Mouse (Mus musculus): ENCODE data around the gene Spaar. TPM values are rescaled to one million over a fixed set of nuclear protein-coding genes. Genes with fewer than 3 reads are reported as not detected.

Gene Spaar
- polyA plus RNA-seq (2015; fragmentation: Nextera tagmentation; extraction: Ambion mirVana): 0.10 TPM in 1 of 2 replicates, not detected in the other

DNA sequence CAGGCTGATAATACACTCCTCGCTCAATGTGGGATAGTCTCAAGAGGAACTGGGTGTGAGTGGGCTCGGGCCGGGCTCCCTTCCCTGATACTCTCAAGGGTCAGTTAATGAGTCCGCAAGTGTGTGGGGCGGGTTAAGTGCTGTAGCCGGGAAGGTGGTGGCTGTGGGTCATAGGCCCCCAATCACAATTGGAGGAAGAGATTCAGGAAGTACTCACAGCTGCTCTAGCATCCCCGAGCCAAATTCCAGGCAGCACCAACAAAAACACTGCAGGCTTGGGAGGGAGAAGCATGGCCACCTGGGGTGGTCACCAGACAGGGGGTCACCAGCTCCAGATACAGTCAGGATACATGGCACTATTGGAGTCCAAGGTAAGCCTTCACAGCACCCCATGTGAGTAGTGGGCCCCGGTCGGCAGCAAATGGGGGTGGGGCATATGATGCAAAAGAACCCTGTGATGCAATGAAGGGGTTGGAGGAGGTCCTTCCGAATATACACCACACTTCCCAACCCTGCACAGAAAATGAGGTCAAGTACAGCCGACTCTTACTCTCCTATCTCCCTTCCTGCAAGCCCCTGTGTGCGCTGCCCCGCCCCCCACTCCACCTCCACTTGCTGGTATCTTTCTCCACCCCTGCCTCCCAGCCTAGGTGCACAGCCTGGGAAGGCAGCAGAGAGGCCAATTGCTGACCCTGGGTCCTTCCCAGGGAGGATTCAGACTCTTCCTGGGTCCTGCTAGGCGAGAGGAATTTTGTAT, at the start of gene Spaar:
Gene Spaar, plus strand, starts transcription at position 241 of the 757 bp plus-strand sequence.
- H3K27ac ChIP-seq (replicated peaks): no peak within 1 kb of the TSS
- no peaks in the 10 kb centered on the region for H3K9me3 ChIP-seq
- H3K4me2 ChIP-seq: no peak within 1 kb of the TSS
- no peaks in the 10 kb centered on the region for H3K27me3 ChIP-seq
- no peak for ATAC-seq (ENCODE audit: low FRiP score, low read depth)
- no peak within 1 kb of the TSS for H3K4me3 ChIP-seq
- no peak within 1 kb of the TSS for H3K9ac ChIP-seq
- 71% methylated on average over 14 of the region's 14 CpGs for whole genome bisulfite sequencing
- no peaks in the 10 kb centered on the region for H3K36me3 ChIP-seq
- no peaks in the 10 kb centered on the region for H3K4me1 ChIP-seq (replicated peaks)

DNA sequence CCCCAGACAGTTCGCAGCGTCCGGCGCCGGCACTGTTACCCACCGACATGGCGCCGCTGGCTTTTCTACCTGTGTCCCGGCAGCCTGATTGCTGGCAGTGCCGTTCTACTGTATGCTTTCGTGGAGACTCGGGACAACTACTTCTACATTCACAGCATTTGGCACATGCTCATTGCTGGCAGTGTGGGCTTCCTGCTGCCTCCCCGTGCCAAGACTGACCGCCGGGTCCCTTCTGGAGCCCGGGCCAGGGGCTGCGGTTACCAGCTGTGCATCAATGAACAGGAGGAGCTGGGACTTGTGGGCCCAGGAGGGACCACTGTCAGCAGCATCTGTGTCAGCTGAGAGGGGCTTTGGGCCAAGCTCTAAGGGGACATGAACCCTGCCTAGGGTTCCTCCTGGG, 39.8 kb upstream of the Spaar start:
- ATAC-seq (ENCODE audit: low FRiP score, low read depth): no peak
- Histone ChIP-seq H3K4me3 (no peak overlapping the region), H3K9ac (no peak overlapping the region), H3K27ac (replicated peaks) (no peak overlapping the region), H3K27me3 (no peaks in the 10 kb centered on the region), H3K9me3 (no peaks in the 10 kb centered on the region), H3K4me2 (no peak overlapping the region), H3K4me1 (replicated peaks) (no peaks in the 10 kb centered on the region), H3K36me3 (peaks cover 42% of the 10 kb centered on the region)
- 93% methylated on average over 17 of the region's 17 CpGs for WGBS

DNA sequence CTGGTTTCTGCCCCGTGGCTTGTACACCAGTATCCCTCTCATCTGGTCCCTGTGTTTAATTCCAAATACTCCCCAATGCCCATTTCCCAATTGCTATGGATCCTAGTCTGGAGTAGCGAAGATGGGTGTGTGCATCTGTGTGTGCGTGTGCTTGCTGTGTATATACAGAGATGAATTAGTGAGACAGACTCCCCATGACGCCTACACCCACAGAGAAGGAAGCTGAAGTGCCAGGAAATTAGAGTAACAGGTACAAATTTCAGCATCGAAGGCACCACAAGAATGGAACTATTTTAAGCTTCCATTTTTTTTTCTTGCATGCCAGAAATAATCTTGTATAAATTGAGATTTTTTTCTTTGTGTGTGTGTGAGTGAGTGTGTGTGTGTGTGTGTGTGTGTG, 38.8 kb upstream of the Spaar start:
- no peak for ATAC-seq (ENCODE audit: low FRiP score, low read depth)
- no peak overlapping the region for H3K4me3 ChIP-seq
- 82% methylated on average over 5 of the region's 5 CpGs for WGBS
- no peak overlapping the region for H3K27ac ChIP-seq (replicated peaks)
- H3K9ac ChIP-seq: no peak overlapping the region
- H3K4me2 ChIP-seq: no peak overlapping the region
- H3K36me3 ChIP-seq: peaks cover 32% of the 10 kb centered on the region
- no peaks in the 10 kb centered on the region for H3K27me3 ChIP-seq
- no peaks in the 10 kb centered on the region for H3K9me3 ChIP-seq
- no peaks in the 10 kb centered on the region for H3K4me1 ChIP-seq (replicated peaks)

DNA sequence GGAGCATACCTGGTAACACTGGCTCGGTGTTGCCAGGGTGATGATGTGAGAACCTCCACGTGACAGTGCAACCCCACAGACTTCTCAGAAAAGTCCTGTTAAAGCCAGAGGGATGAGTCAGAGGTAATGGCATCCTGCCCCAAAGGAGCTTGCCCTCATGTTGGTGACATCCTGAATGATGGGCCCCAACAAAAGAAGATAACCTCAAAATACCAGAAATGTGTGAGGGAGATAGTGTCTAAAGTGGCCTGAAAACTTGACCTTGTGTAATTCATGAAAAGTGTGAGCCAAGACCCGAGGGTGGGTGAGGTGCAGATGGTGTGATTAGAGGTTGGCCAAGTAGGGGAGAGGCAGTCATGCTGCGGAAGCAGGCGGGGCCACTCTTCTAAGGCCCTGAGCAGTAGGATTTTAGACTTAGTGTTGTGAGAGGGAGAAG, 36.0 kb upstream of the Spaar start:
- Histone ChIP-seq H3K27ac (replicated peaks) (no peak overlapping the region), H3K27me3 (no peaks in the 10 kb centered on the region), H3K4me3 (no peak overlapping the region), H3K4me2 (no peak overlapping the region), H3K9ac (no peak overlapping the region), H3K9me3 (no peaks in the 10 kb centered on the region), H3K36me3 (peaks cover 16% of the 10 kb centered on the region), H3K4me1 (replicated peaks) (no peaks in the 10 kb centered on the region)
- WGBS: 85% methylated on average over 5 of the region's 5 CpGs
- ATAC-seq (ENCODE audit: low FRiP score, low read depth): no peak

GRCm38 (mm10) chr4:43694439-43695248, 35.2 kb upstream of the Spaar start:
- H3K4me3 ChIP-seq: no peak overlapping the region
- H3K9ac ChIP-seq: no peak overlapping the region
- WGBS: 92% methylated on average over 1 of the region's 1 CpGs
- peaks cover 7% of the 10 kb centered on the region for H3K36me3 ChIP-seq
- no peaks in the 10 kb centered on the region for H3K4me1 ChIP-seq (replicated peaks)
- no peak for ATAC-seq (ENCODE audit: low FRiP score, low read depth)
- no peaks in the 10 kb centered on the region for H3K27me3 ChIP-seq
- H3K9me3 ChIP-seq: no peaks in the 10 kb centered on the region
- no peak overlapping the region for H3K27ac ChIP-seq (replicated peaks)
- no peak overlapping the region for H3K4me2 ChIP-seq

GRCm38 (mm10) chr4:43695249-43695671, 34.6 kb upstream of the Spaar start:
- 34% methylated on average over 9 of the region's 9 CpGs for WGBS
- Histone ChIP-seq H3K9ac (no peak overlapping the region), H3K27me3 (no peaks in the 10 kb centered on the region), H3K4me3 (no peak overlapping the region), H3K27ac (replicated peaks) (no peak overlapping the region), H3K4me1 (replicated peaks) (no peaks in the 10 kb centered on the region), H3K4me2 (no peak overlapping the region), H3K36me3 (peaks cover 3% of the 10 kb centered on the region), H3K9me3 (no peaks in the 10 kb centered on the region)
- no peak for ATAC-seq (ENCODE audit: low FRiP score, low read depth)

DNA sequence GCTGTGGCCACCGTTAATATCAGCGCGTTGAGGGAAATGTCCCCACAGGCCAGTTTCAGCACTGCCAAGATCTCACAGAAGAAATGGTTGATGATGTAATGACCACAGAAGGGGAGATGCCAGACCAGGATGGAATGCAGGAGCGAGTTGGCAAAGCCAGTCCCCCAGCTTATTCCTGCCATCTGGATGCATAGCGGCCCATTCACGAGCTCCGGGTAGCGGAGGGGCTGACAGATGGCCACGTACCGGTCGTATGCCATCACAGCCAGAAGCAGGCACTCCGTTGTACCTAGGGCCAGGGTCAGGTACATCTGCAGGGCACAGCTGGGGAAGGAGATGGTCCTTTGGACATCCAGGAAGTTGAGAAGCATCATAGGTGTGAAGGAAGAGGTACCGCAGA, 33.3 kb upstream of the Spaar start:
- H3K9me3 ChIP-seq: no peaks in the 10 kb centered on the region
- H3K4me3 ChIP-seq: no peak overlapping the region
- H3K4me2 ChIP-seq: no peak overlapping the region
- no peak overlapping the region for H3K9ac ChIP-seq
- ATAC-seq (ENCODE audit: low FRiP score, low read depth): no peak
- H3K36me3 ChIP-seq: no peaks in the 10 kb centered on the region
- H3K27ac ChIP-seq (replicated peaks): no peak overlapping the region
- WGBS: 76% methylated on average over 13 of the region's 13 CpGs
- H3K27me3 ChIP-seq: no peaks in the 10 kb centered on the region
- H3K4me1 ChIP-seq (replicated peaks): no peaks in the 10 kb centered on the region

- no peak within 1 kb of the TSS for H3K4me3 ChIP-seq
- no peak within 1 kb of the TSS for H3K27ac ChIP-seq (replicated peaks)
- H3K36me3 ChIP-seq: no peaks in the 10 kb centered on the region
- no peak within 1 kb of the TSS for H3K9ac ChIP-seq
- H3K4me1 ChIP-seq (replicated peaks): no peaks in the 10 kb centered on the region
- H3K4me2 ChIP-seq: no peak within 1 kb of the TSS
- H3K9me3 ChIP-seq: no peaks in the 10 kb centered on the region
- 89% methylated on average over 6 of the region's 6 CpGs for WGBS
- H3K27me3 ChIP-seq: no peaks in the 10 kb centered on the region
- no peak for ATAC-seq (ENCODE audit: low FRiP score, low read depth)
Observed at GRCm38 (mm10) chr4:43700707-43701106, 29.1 kb upstream of the Spaar start, which contains the start of gene Olfr70. TSS of gene Olfr70 (minus strand) at chr4:43700807.

GRCm38 (mm10) chr4:43703439-43703838, 26.4 kb upstream of the Spaar start:
- no peak for ATAC-seq (ENCODE audit: low FRiP score, low read depth)
- Histone ChIP-seq H3K4me1 (replicated peaks) (no peaks in the 10 kb centered on the region), H3K27ac (replicated peaks) (no peak overlapping the region), H3K4me2 (no peak overlapping the region), H3K4me3 (no peak overlapping the region), H3K36me3 (no peaks in the 10 kb centered on the region), H3K27me3 (no peaks in the 10 kb centered on the region), H3K9me3 (no peaks in the 10 kb centered on the region), H3K9ac (no peak overlapping the region)
- WGBS: 81% methylated on average over 6 of the region's 6 CpGs

DNA sequence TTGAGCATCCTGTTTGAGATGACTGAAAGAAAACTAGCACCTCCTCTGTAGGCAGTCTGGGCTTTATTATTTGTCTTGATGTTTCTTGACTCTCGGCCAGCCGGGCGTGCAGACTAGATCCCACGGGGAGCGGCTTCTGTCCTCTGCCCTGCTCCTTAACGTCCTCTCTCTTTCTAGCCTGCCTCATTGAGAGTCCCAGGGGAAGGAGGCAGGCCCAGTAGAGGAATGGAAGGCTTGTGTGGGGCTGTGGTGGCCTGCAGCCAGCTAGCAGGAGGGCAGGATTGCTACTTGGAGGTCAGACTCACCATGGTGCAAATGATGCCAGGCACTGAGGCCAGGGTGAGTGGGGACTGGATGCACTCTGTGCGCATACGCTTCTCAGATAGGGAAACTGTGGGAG, 26.0 kb upstream of the Spaar start:
- ATAC-seq (ENCODE audit: low FRiP score, low read depth): no peak
- Histone ChIP-seq H3K4me1 (replicated peaks) (no peaks in the 10 kb centered on the region), H3K27me3 (no peaks in the 10 kb centered on the region), H3K36me3 (no peaks in the 10 kb centered on the region), H3K9ac (no peak overlapping the region), H3K4me2 (no peak overlapping the region), H3K4me3 (no peak overlapping the region), H3K9me3 (no peaks in the 10 kb centered on the region), H3K27ac (replicated peaks) (no peak overlapping the region)
- 58% methylated on average over 8 of the region's 8 CpGs for WGBS

DNA sequence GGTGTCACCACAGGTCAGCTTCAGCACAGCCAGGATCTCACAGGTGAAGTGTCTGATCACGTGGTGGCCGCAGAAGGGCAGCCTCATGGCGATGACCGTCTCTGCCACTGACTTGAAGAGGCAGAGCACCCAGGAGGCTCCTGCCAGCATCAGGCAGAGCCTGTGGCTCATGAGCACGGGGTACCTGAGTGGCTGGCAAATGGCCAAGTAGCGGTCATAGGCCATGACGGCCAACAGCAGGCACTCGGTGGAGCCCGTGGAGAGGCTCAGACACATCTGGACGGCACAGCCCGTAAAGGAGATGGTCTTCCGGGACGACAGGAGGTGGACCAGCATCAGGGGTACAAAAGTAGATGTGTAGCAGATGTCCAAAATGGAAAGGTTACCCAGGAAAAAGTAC, 23.8 kb upstream of the Spaar start:
- whole genome bisulfite sequencing: 82% methylated on average over 13 of the region's 13 CpGs
- H3K27ac ChIP-seq (replicated peaks): no peak overlapping the region
- H3K27me3 ChIP-seq: no peaks in the 10 kb centered on the region
- no peaks in the 10 kb centered on the region for H3K9me3 ChIP-seq
- no peaks in the 10 kb centered on the region for H3K36me3 ChIP-seq
- H3K4me1 ChIP-seq (replicated peaks): no peaks in the 10 kb centered on the region
- H3K9ac ChIP-seq: no peak overlapping the region
- no peak for ATAC-seq (ENCODE audit: low FRiP score, low read depth)
- no peak overlapping the region for H3K4me3 ChIP-seq
- H3K4me2 ChIP-seq: no peak overlapping the region

GRCm38 (mm10) chr4:43709869-43710268, 20.0 kb upstream of the Spaar start, which contains the start of gene Olfr71:
TSS of gene Olfr71 (minus strand) at chr4:43710255.
- Histone ChIP-seq H3K9me3 (no peaks in the 10 kb centered on the region), H3K27me3 (no peaks in the 10 kb centered on the region), H3K9ac (no peak within 1 kb of the TSS), H3K36me3 (no peaks in the 10 kb centered on the region), H3K27ac (replicated peaks) (no peak within 1 kb of the TSS), H3K4me3 (no peak within 1 kb of the TSS), H3K4me2 (no peak within 1 kb of the TSS), H3K4me1 (replicated peaks) (no peaks in the 10 kb centered on the region)
- no peak for ATAC-seq (ENCODE audit: low FRiP score, low read depth)
- WGBS: 86% methylated on average over 6 of the region's 6 CpGs

Measured in hindbrain, embryonic 15.5 days (tissue).